ENCODE assay signal across 8 mouse cellular contexts in genomic region chr8:125559066-125559653, GRCm38 (mm10). TPM values are rescaled to one million over a fixed set of nuclear protein-coding genes. Genes with fewer than 3 reads are reported as not detected.
A peak's percentile ranks its signal among the peaks of the same experiment; 100 is the strongest.
DNase-seq lines count a peak whose midpoint lies in the region; ATAC-seq and TF ChIP-seq lines count a peak whose summit lies in the region.

No protein-coding gene starts in this region.

- no peaks in the 10 kb centered on the region for H3K27me3 ChIP-seq in heart, embryonic 14.5 days (ENCODE audit: control insufficient read depth, insufficient read depth, low read length)
- 0 out of 2 replicates have a peak, but pooled peaks cover 6% of the 10 kb centered on the region for H3K27me3 ChIP-seq in hindbrain, embryonic 13.5 days
- H3K27me3 ChIP-seq in midbrain, embryonic 15.5 days (replicated peaks): no peaks in the 10 kb centered on the region

- H3K4me2 ChIP-seq in heart, embryonic 14.5 days (ENCODE audit: low read length): peak overlapping the region; percentile 57
- peak overlapping the region; percentile 49 for H3K4me2 ChIP-seq in hindbrain, embryonic 13.5 days
- H3K4me2 ChIP-seq in midbrain, embryonic 15.5 days: peak overlapping the region; percentile 41

- H3K36me3 ChIP-seq in heart, embryonic 14.5 days (ENCODE audit: control insufficient read depth, insufficient read depth, low read length): no peaks in the 10 kb centered on the region
- H3K36me3 ChIP-seq in hindbrain, embryonic 13.5 days: no peaks in the 10 kb centered on the region
- H3K36me3 ChIP-seq in midbrain, embryonic 15.5 days (replicated peaks): no peaks in the 10 kb centered on the region

- WGBS in heart, embryonic 14.5 days: 32% methylated on average over 5 of the region's 5 CpGs
- WGBS in hindbrain, embryonic 13.5 days: 32% methylated on average over 5 of the region's 5 CpGs
- WGBS in midbrain, embryonic 15.5 days: 14% methylated on average over 5 of the region's 5 CpGs

- DNase-seq in heart, postnatal 4 days: no peak
- DNase-seq in urinary bladder, postnatal 14 days (ENCODE audit: low spot score): no peak
- no peak for DNase-seq in layer of hippocampus, adult 9-10 months (ENCODE audit: low spot score)
- DNase-seq in cerebellum, adult 9-11 months: no peak

- peak overlapping the region; percentile 95 to 96 for H3K27ac ChIP-seq in heart, embryonic 14.5 days (replicated peaks in 1 of 2; ENCODE audit: control insufficient read depth in 1 of 2, insufficient read depth in 1 of 2, low read depth in 2 of 2, low read length in 2 of 2)
- H3K27ac ChIP-seq in cortical plate, adult 2 months (ENCODE audit: insufficient read depth, low read length): 0 out of 2 replicates have a peak overlapping the region, but pooled peaks have one; percentile 24
- H3K27ac ChIP-seq in hindbrain, embryonic 13.5 days: peak overlapping the region; percentile 91
- H3K27ac ChIP-seq in midbrain, embryonic 15.5 days: peak overlapping the region; percentile 85

- peak overlapping the region; percentile 66 for H3K9ac ChIP-seq in heart, embryonic 14.5 days (ENCODE audit: low read length)
- H3K9ac ChIP-seq in hindbrain, embryonic 13.5 days: peak overlapping the region; percentile 59
- H3K9ac ChIP-seq in midbrain, embryonic 15.5 days: peak overlapping the region; percentile 21

- H3K4me3 ChIP-seq in heart, embryonic 14.5 days (ENCODE audit: control insufficient read depth in 1 of 2, insufficient read depth in 1 of 2, low read depth in 1 of 2, low read length in 2 of 2): no peak overlapping the region
- H3K4me3 ChIP-seq in cortical plate, adult 2 months (ENCODE audit: insufficient read depth, low read length): no peak overlapping the region
- peak overlapping the region; percentile 15; the same call in 1 of the 2 replicates for H3K4me3 ChIP-seq in hindbrain, embryonic 13.5 days
- no peak overlapping the region; the same call in 1 of the 2 replicates for H3K4me3 ChIP-seq in midbrain, embryonic 15.5 days

- H3K9me3 ChIP-seq in heart, embryonic 14.5 days (ENCODE audit: control insufficient read depth, low read length): no peaks in the 10 kb centered on the region
- no peaks in the 10 kb centered on the region for H3K9me3 ChIP-seq in hindbrain, embryonic 13.5 days
- no peaks in the 10 kb centered on the region for H3K9me3 ChIP-seq in midbrain, embryonic 15.5 days

- ATAC-seq in heart, embryonic 14.5 days (ENCODE audit: insufficient number of reproducible peaks, insufficient read depth, low FRiP score, low read depth): no peak
- ATAC-seq in hindbrain, embryonic 13.5 days (ENCODE audit: low FRiP score): no peak
- ATAC-seq in midbrain, embryonic 15.5 days (replicated peaks): peak; percentile 59

- TF ChIP-seq CTCF in cortical plate, adult 2 months (IDR thresholded peaks at IDR 0.05; ENCODE audit: extremely low read depth, insufficient read depth, low read length): no peak

- H3K4me1 ChIP-seq in heart, embryonic 14.5 days (ENCODE audit: control insufficient read depth in 2 of 2, insufficient read depth in 2 of 2, low read length in 2 of 2): peaks cover 66 to 90% of the 10 kb centered on the region in 2 experiments
- H3K4me1 ChIP-seq in cortical plate, adult 2 months (ENCODE audit: control insufficient read depth, insufficient read depth, low read length): peaks cover 19% of the 10 kb centered on the region
- peaks cover 73% of the 10 kb centered on the region for H3K4me1 ChIP-seq in hindbrain, embryonic 13.5 days (replicated peaks)
- peaks cover 67% of the 10 kb centered on the region for H3K4me1 ChIP-seq in midbrain, embryonic 15.5 days

- no peak for TF ChIP-seq POLR2A in cortical plate, adult 2 months (IDR thresholded peaks at IDR 0.05; ENCODE audit: extremely low read depth, insufficient read depth, low read length)

RNA-seq across cellular contexts. Expression of gene Sipa1l2, which starts 10.4 kb away (rescaled TPM):
- 17.8 and 18.0 TPM in 2 replicates for polyA plus RNA-seq in heart, embryonic 14.5 days (2014; fragmentation: Nextera tagmentation; extraction: Ambion mirVana)
- total RNA-seq in heart, postnatal 4 days (2021): 10 to 100 TPM; 70.1 to 72.6 TPM
- polyA plus RNA-seq in cortical plate, adult 2 months (2012; rRNA removed): 22.7 and 26.5 TPM in 2 replicates
- 24.7 and 26.5 TPM in 2 replicates for polyA plus RNA-seq in hindbrain, embryonic 13.5 days (2015; fragmentation: Nextera tagmentation; extraction: Ambion mirVana)
- 28.2 and 28.7 TPM in 2 replicates for polyA plus RNA-seq in midbrain, embryonic 15.5 days (2015; fragmentation: Nextera tagmentation; extraction: Ambion mirVana)

Comparison
In these comparisons a context has a peak if more than half of its experiments do, and no peak if none do; other contexts are left out.
1. H3K27ac ChIP-seq: peak in every context shown above with its lines; median percentile 96 in heart, embryonic 14.5 days; 91 in hindbrain, embryonic 13.5 days; 85 in midbrain, embryonic 15.5 days; 24 in cortical plate, adult 2 months.